Mouse (Mus musculus) urinary bladder, postnatal 36 days (tissue): ENCODE data around the gene Kcnk18.

ENCODE experiments used
- DNase-seq, 2 experiments: peaks; one replicate each; pipeline ENCODE4 v3.0.0; 2022; ENCODE audit warnings: low spot score in 2 of 2, mixed read lengths in 1 of 2

Gene Kcnk18

DNA sequence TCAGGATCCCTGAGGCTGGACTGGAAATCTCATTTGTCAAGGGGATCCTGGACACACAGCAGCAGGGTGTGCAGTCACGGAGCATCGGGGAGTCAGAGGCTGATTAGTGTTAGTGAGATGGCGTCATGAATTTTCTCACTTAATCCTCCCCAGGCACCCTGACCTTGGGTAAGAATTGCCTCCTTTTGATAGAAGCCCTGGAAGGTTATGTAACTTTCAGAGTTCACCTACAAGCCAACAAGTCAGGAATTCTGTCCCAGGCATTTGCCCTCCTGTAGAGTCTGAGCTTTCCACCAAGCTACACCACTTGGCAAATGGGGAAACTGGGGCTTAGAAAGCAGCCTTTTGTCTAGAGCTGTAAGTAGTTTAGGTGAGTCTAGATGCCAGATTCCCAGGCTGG is 2.1 kb downstream of the Kcnk18 start:
- no peak for DNase-seq

DNA sequence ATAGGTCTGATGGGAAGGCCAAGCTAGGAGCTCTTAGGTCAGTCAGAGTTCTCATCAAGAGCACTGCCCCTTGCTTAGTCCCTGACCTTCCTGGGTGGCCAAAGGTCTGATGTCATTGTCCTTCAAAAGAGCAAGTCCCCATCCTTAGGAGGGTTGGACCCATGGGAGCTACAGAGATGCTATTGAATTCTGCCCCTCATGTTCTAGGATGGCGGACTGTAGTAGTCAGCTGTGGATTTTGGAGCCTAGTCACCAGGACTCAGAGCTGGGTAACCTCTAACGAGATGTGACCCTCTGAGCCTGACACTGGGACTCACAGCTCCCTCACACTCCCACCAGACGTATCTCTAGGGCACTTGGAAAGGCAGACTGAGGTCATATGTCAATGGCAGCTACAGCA is 9.4 kb downstream of the Kcnk18 start:
- no peak for DNase-seq

DNA sequence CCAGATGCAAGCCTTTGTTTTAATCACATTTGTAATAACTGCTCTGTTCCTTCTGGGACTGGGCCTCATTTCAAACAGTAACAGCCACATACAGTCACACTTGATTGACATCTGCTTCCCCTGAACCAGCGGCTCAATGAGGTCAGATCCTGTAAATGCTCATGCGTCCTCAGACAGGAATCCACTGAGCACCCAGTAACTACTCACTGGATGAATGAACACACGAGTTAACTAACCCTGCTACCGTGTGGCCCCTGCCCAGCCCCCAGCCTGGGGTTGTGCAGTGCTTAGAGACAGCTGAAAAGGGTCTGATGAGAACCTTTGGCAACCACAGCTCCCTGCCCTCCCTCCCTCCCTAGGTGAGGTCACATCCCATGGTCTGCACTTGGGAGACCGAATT is 13.8 kb downstream of the Kcnk18 start:
- no peak for DNase-seq

DNA sequence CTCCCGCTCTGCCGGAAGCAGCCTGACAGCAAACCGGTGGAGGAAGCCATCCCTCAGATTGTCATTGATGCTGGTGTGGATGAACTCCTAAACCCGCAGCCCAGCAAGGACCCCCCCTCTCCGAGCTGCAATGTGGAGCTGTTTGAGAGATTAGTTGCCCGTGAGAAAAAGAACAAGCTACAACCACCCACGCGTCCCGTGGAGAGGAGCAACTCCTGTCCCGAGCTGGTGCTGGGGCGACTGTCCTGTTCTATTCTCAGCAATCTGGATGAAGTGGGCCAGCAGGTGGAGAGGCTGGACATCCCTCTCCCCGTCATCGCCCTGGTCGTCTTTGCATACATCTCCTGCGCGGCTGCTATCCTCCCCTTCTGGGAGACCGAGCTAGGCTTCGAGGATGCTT is 16.0 kb downstream of the Kcnk18 start:
- no peak for DNase-seq

DNA sequence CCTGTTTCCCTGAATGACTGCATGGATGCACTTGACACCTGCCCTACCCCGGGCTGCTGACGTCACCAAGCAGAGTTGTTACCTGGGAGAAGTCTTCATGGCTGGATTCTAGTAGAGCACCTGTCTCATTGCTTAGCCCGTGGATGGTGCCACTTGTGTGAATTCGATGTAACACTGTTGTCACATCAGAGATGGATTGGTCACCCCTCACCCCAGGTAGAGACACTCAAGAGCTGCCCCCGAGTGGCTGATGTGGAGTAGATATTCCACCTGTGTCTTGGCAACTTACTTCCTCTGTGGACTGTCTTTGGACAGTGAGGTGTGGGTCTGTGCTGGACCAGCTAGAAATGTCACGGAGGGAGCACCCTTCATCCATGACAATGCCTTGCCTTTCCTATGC is 17.0 kb downstream of the Kcnk18 start:
- no peak for DNase-seq

DNA sequence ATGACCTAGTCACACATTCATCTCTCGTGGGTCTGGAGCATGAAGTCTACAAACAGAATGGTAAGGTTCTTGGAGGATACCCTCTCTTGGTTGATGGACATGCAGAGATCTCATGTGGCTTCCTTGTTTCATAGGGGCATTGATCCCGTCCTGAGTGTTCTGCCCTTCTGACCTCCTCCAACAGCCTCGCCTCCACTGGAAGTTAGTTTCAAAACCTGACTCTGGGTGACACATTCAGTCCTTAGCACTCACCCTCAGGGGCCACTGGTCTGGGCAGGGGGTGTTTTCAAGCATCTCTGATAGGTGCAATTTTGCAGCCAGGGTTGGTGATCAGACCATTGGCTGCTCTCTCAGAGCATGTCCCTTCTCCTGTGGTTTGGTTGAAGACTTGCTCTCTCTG is 19.6 kb downstream of the Kcnk18 start:
- DNase-seq, result no peak

DNA sequence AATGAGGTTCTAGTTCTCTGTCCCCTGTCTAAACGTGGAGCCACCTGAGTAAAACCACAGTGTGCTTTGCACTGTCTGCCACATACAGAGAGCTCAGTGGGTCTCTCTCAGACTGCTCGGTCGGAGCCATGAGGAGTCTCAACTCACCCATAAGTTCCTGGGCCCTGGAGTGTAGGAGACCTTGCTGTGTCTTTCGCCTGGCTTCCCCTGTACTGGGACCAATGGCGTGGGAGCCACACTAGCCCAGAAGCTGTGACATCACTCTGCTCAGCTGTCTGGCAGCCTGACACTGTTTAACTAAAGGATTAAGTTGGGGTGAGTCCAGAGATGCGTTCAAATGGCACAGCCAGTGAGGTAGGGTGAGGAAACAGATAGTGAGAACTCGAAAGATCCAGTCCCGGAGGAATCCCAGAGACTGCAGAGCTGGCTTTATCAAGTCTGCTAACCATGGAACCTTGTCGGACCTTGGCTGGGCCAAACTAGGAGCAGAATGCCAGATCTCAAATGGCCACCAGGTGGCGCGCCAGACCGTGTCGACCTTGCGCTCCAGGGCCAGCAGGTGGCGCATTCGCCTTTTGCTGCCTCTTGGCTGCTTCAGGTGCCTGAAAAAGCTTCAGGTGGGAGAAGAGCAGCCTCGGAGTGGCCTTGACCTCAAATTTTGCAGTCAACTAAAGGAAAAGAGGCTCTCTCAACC is 20.3 kb downstream of the Kcnk18 start:
- peak; percentile 80 to 83 for DNase-seq

- DNase-seq, result no peak
These were observed 23.0 kb downstream of the Kcnk18 start for GRCm38 (mm10) chr19:59241987-59242386.

- no peak for DNase-seq
These were observed 24.0 kb downstream of the Kcnk18 start for GRCm38 (mm10) chr19:59243057-59243456.

- DNase-seq, result no peak
These were observed 29.1 kb downstream of the Kcnk18 start for GRCm38 (mm10) chr19:59248144-59248543.

DNA sequence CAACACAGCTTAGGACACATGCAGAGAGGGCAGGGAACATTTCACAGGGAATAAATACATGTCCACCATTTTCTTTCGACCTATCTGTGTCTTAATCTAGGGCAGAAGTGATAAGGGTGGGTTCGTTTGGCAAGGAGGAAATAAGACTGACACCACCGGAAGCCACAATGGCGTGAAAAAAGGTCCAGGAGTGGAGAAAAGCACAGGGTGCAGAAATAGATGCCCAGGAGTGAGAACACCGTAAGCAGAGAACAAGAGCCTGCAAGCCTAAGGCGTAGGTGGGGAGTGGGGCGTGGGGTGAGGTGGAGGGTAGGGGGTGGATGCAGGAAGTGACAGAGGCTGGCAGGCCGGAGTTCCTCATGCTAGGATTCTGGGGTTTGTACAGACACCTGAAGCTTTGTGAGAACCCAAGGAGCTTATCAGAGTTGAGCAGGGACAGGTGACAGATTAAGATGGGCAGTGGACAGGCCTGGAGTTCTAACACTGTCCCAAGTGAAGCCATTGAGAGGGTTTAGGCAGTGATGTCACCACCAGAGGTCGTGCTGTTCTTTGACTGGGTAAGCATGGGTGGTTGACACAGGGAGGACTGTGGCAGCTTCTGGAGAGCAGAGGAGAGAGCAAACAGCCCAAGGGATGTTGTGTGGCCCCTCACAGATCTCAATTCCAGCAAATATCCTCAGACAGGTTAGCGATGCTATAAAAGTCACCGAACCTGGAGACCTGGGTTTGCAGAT is 29.7 kb downstream of the Kcnk18 start:
- no peak for DNase-seq

GRCm38 (mm10) chr19:59252651-59253050 is 33.6 kb downstream of the Kcnk18 start:
- DNase-seq, result no peak

GRCm38 (mm10) chr19:59259633-59260032 is 40.6 kb downstream of the Kcnk18 start:
- DNase-seq, result no peak

GRCm38 (mm10) chr19:59260718-59261442 is 41.9 kb downstream of the Kcnk18 start, which contains the start of gene Slc18a2:
Gene Slc18a2 (plus strand): TSS chr19:59260896.
- DNase-seq, result peak in 1 of 2 experiments; percentile 3

GRCm38 (mm10) chr19:59261604-59262003 is 42.6 kb downstream of the Kcnk18 start:
- DNase-seq, result no peak

DNA sequence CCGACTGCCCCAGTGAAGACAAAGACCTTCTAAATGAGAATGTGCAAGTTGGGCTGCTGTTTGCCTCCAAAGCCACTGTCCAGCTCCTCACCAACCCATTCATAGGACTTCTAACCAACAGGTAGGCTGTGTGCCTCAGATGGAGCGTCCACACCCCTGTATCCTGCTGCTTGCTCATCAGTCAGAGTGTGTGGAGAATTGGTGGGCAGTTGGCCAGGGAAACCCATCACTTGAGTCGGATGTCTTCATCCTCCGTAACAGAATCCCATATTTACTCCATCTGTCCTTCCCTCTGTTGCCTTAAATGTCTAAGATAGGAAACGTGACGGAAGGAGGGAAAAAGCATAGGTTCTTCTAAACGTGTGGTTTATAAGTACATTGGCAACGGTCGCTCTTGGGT is 44.2 kb downstream of the Kcnk18 start:
- no peak for DNase-seq

GRCm38 (mm10) chr19:59264838-59265532 is 46.0 kb downstream of the Kcnk18 start:
- no peak for DNase-seq

- no peak for DNase-seq
These were observed 46.9 kb downstream of the Kcnk18 start for GRCm38 (mm10) chr19:59265907-59266306.

DNA sequence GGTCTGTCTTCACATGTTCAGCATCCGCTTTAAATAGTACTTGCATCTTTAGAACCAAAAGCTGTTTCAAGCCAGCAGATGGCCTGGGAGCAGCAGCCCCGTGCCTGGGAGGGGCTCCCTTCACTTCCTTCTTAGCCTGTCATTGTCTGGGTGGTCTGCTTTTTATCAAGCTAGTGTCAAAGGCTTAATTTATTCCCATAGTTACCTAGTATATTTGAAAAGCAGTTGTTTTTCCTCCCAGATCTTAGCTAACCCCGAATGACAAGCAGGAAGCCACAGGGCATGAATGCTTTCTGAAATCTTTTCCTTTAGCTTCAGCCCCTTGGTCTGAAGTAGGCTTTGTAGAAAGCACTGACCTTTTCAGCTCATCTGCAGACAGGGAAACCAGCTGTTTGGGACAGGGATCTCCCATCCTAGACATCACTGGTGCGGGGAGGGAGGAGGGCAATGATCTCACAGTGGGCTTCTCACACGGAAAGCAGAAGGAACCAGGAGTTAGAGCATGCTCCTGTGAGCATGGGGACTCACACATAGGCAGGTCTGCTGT is 48.5 kb downstream of the Kcnk18 start:
- DNase-seq, result no peak

DNA sequence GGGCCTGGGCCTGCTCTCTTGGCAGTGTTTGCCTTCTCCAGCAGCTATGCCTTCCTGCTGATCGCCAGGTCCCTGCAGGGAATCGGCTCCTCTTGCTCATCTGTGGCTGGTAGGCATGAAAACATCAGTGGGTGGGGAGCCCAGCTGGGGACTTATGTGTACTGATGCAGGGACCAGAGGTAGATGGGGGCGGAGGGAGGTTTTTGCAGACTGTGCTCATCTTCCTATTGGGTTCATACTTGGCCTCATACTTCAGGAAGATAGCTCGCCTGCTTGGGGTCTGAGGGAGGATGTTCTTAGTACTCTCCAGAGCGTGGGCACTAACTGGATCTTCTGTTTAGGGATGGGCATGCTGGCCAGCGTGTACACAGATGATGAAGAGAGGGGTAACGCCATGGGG is 54.2 kb downstream of the Kcnk18 start:
- no peak for DNase-seq

GRCm38 (mm10) chr19:59276354-59276753 is 57.3 kb downstream of the Kcnk18 start:
- DNase-seq, result no peak

DNA sequence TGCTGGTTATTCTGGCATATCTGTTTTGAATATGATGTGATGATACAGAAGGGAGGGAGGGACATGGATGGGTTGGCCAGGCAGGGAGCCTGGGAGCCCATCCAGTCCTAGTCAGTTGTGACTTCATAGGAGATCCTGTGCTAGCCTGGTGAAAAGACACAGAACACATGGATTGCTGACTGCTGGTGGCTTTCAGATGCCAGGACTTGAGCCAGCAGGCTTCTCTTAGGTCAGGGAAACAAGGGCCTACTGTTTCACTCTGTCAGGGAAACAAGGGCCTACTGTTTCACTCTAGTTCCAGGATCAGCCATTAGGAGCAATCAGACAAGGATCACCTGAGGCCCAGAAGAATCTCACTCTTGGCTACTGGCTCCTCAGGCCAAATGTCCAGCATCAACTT is 61.8 kb downstream of the Kcnk18 start:
- DNase-seq, result no peak
